Mouse (Mus musculus) cerebellum, postnatal 36 days (tissue): ENCODE results near the gene Nmt1.
A peak's percentile ranks its signal among the peaks of the same experiment; 100 is the strongest.

ENCODE experiments used
- DNase-seq, 2 experiments: peaks; one replicate each; pipeline ENCODE4 v3.0.0; 2021 to 2022; ENCODE audit warnings: mixed read lengths in 2 of 2

Nmt1 gene

GRCm38 (mm10) chr11:103111881-103112551 lies 84.0 kb downstream of the Nmt1 start:
- peak; percentile 43 to 49 for DNase-seq

GRCm38 (mm10) chr11:103112552-103112912 lies 84.5 kb downstream of the Nmt1 start:
- DNase-seq = no peak

GRCm38 (mm10) chr11:103113005-103113404 lies 85.0 kb downstream of the Nmt1 start:
- DNase-seq = no peak

GRCm38 (mm10) chr11:103113771-103114170 lies 85.8 kb downstream of the Nmt1 start:
- DNase-seq = no peak

- no peak for DNase-seq
These were observed 86.4 kb downstream of the Nmt1 start for GRCm38 (mm10) chr11:103114270-103114943.

- DNase-seq = peak; percentile 85 to 86
These were observed 87.4 kb downstream of the Nmt1 start for GRCm38 (mm10) chr11:103115163-103116007.

GRCm38 (mm10) chr11:103116008-103116818 lies 88.2 kb downstream of the Nmt1 start, which contains the start of gene Hexim1:
Gene Hexim1, plus strand, starts transcription at chr11:103116231.
- DNase-seq = peak; percentile 99 to 100

- DNase-seq = peak; percentile 72 to 81
These were observed 89.1 kb downstream of the Nmt1 start for GRCm38 (mm10) chr11:103116959-103117590.

- peak in 1 of 2 experiments; percentile 49 for DNase-seq
These were observed 89.6 kb downstream of the Nmt1 start for GRCm38 (mm10) chr11:103117591-103118009.
